Mouse (Mus musculus) thymus, adult 2 months (tissue): ENCODE measurements at regions not wholly inside any gene's neighbourhood (a gene's known extent, or its start where the extent isn't known, plus 50 kb on each side); places are given as distances from the start of the nearest gene placed in this dataset.

Experiments
- DNase-seq: peaks from one replicate; pipeline ENCODE4 v3.0.0; 2021
- H3K27ac ChIP-seq: fragments of 200-500 bp; 2 replicates; pipeline ENCODE4 v1.5.1; 2012; ENCODE audit warnings: low read length, control low read depth; ENCODE audit not compliant: control insufficient read depth, insufficient read depth
- H3K27me3 ChIP-seq: fragments of 200-500 bp; 2 replicates; pipeline ENCODE4 v1.6.1; 2012; ENCODE audit warnings: mild to moderate bottlenecking, low read length, moderate library complexity, mixed read lengths; ENCODE audit not compliant: control insufficient read depth, insufficient read depth
- H3K36me3 ChIP-seq: fragments of 200-500 bp; 2 replicates; pipeline ENCODE4 v1.6.1; 2012; ENCODE audit warnings: mild to moderate bottlenecking, low read length, moderate library complexity; ENCODE audit not compliant: control insufficient read depth, insufficient read depth
- H3K4me1 ChIP-seq: fragments of 200-500 bp; replicated peaks from 2 replicates; pipeline ENCODE4 v1.6.1; 2012; ENCODE audit warnings: low read length; ENCODE audit not compliant: control insufficient read depth, insufficient read depth
- H3K4me3 ChIP-seq: fragments of 200-500 bp; 2 replicates; pipeline ENCODE4 v1.5.1; 2012; ENCODE audit warnings: mild to moderate bottlenecking, low read length, control low read depth, moderate library complexity; ENCODE audit not compliant: control insufficient read depth, insufficient read depth
- CTCF ChIP-seq: fragments of 200-500 bp; IDR thresholded peaks from 2 replicates; pipeline ENCODE4 v1.5.1; 2012; ENCODE audit warnings: mild to moderate bottlenecking, control low read depth, low read length, moderate library complexity, borderline replicate concordance; ENCODE audit not compliant: control insufficient read depth, poor library complexity, insufficient read depth; ENCODE audit errors: extremely low read depth
- POLR2A ChIP-seq: fragments of 200-500 bp; IDR thresholded peaks from 2 replicates; pipeline ENCODE4 v1.6.1; 2012; ENCODE audit warnings: mild to moderate bottlenecking, low read length, control low read depth, moderate library complexity; ENCODE audit not compliant: control insufficient read depth, poor library complexity, insufficient read depth; ENCODE audit errors: extremely low read depth
- WGBS: fragments of 180-500 bp; shearing (Covaris S2); methylation state at CpG from one replicate; pipeline ENCODE4 v1.1.7; 2018; 5-methylcytosine and 5-hydroxymethylcytosine counted together

- H3K27ac ChIP-seq, result no peak overlapping the region
- H3K36me3 ChIP-seq, result no peaks in the 10 kb centered on the region
- no peaks in the 10 kb centered on the region for H3K4me1 ChIP-seq
- TF ChIP-seq CTCF (no peak), POLR2A (no peak)
- 94% methylated on average over 4 of the region's 4 CpGs for WGBS
- DNase-seq, result no peak
- H3K4me3 ChIP-seq, result no peak overlapping the region
- no peaks in the 10 kb centered on the region for H3K27me3 ChIP-seq
Observed at GRCm38 (mm10) chr11:114439314-114439713, 229.0 kb upstream of the Rpl38 start.

GRCm38 (mm10) chr11:114435788-114436187, 232.5 kb upstream of the Rpl38 start:
- DNase-seq, result no peak
- WGBS, result 14% methylated on average over 1 of the region's 1 CpGs
- no peaks in the 10 kb centered on the region for H3K27me3 ChIP-seq
- no peak for TF ChIP-seq CTCF
- TF ChIP-seq POLR2A, result no peak
- no peak overlapping the region for H3K27ac ChIP-seq
- H3K4me3 ChIP-seq, result no peak overlapping the region
- H3K4me1 ChIP-seq, result no peaks in the 10 kb centered on the region
- H3K36me3 ChIP-seq, result no peaks in the 10 kb centered on the region

- 73% methylated on average over 5 of the region's 5 CpGs for WGBS
- no peak overlapping the region for H3K4me3 ChIP-seq
- no peak overlapping the region for H3K27ac ChIP-seq
- DNase-seq, result no peak
- H3K27me3 ChIP-seq, result no peaks in the 10 kb centered on the region
- no peaks in the 10 kb centered on the region for H3K4me1 ChIP-seq
- no peaks in the 10 kb centered on the region for H3K36me3 ChIP-seq
- TF ChIP-seq POLR2A (no peak), CTCF (no peak)
Observed at GRCm38 (mm10) chr11:114433561-114433960, 234.8 kb upstream of the Rpl38 start.

GRCm38 (mm10) chr11:114425447-114425846, 242.9 kb upstream of the Rpl38 start:
- H3K4me1 ChIP-seq, result no peaks in the 10 kb centered on the region
- WGBS, result 95% methylated on average over 14 of the region's 14 CpGs
- DNase-seq, result no peak
- TF ChIP-seq POLR2A (no peak), CTCF (no peak)
- H3K4me3 ChIP-seq, result no peak overlapping the region
- no peaks in the 10 kb centered on the region for H3K27me3 ChIP-seq
- H3K27ac ChIP-seq, result no peak overlapping the region
- H3K36me3 ChIP-seq, result no peaks in the 10 kb centered on the region

GRCm38 (mm10) chr11:114423322-114423721, 245.0 kb upstream of the Rpl38 start:
- Histone ChIP-seq H3K4me1 (no peaks in the 10 kb centered on the region), H3K36me3 (no peaks in the 10 kb centered on the region), H3K27ac (no peak overlapping the region), H3K4me3 (no peak overlapping the region), H3K27me3 (no peaks in the 10 kb centered on the region)
- no peak for TF ChIP-seq CTCF
- TF ChIP-seq POLR2A, result no peak
- WGBS, result 90% methylated on average over 19 of the region's 19 CpGs
- DNase-seq, result no peak

GRCm38 (mm10) chr11:114419002-114419401, 249.3 kb upstream of the Rpl38 start:
- no peak for TF ChIP-seq POLR2A
- no peak for TF ChIP-seq CTCF
- 89% methylated on average over 7 of the region's 7 CpGs for WGBS

GRCm38 (mm10) chr11:114416168-114416567, 252.2 kb upstream of the Rpl38 start:
- TF ChIP-seq CTCF, result no peak
- no peak for TF ChIP-seq POLR2A
- 39% methylated on average over 6 of the region's 6 CpGs for WGBS

More at GRCm38 (mm10) chr11:114419002-114419401, 249.3 kb upstream of the Rpl38 start:
- no peak for DNase-seq
- Histone ChIP-seq H3K36me3 (no peaks in the 10 kb centered on the region), H3K27me3 (no peaks in the 10 kb centered on the region), H3K4me3 (no peak overlapping the region), H3K27ac (no peak overlapping the region), H3K4me1 (no peaks in the 10 kb centered on the region)

More at GRCm38 (mm10) chr11:114416168-114416567, 252.2 kb upstream of the Rpl38 start:
- no peaks in the 10 kb centered on the region for H3K36me3 ChIP-seq
- H3K4me1 ChIP-seq, result no peaks in the 10 kb centered on the region
- no peak for DNase-seq
- no peak overlapping the region for H3K27ac ChIP-seq
- no peak overlapping the region for H3K4me3 ChIP-seq
- no peaks in the 10 kb centered on the region for H3K27me3 ChIP-seq
